Mouse (Mus musculus) left cerebral cortex, adult 18-20 months (tissue): ENCODE measurements around the gene Inpp4b. TPM values are rescaled to one million over a fixed set of nuclear protein-coding genes. Genes with fewer than 3 reads are reported as not detected.

Experiments
- DNase-seq, 2 experiments: peaks; one replicate each; pipeline ENCODE4 v3.0.0; 2021 to 2022; ENCODE audit warnings: low spot score in 2 of 2, mixed read lengths in 1 of 2
- total RNA-seq, 2 experiments: library from RNA; stranded (reverse); gene quantifications; 2 replicates each; pipeline ENCODE4 v1.2.3; 2021

The Inpp4b gene
- total RNA-seq, 2 experiments from 2014 or later, result 11.0 to 11.5 TPM

DNA sequence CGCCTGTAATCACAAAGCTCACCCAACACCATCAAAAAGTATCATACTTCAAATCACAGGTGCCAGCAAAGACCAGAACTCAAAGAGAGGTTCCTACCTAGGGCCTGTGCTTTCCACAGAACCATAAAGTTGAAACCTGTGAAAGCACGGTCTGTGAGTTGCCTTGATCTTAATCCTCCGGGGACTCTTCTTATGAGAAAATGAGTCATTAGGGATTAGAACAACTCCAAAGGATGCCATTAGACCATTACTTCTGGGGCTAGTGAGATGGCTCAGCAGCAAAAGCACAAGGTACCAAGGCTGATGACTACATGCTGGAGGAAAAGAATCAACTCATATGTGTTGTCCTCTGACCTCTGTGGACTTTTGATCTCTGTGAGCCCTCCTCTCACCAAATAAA, 121.4 kb downstream of the Inpp4b start:
- no peak for DNase-seq

DNA sequence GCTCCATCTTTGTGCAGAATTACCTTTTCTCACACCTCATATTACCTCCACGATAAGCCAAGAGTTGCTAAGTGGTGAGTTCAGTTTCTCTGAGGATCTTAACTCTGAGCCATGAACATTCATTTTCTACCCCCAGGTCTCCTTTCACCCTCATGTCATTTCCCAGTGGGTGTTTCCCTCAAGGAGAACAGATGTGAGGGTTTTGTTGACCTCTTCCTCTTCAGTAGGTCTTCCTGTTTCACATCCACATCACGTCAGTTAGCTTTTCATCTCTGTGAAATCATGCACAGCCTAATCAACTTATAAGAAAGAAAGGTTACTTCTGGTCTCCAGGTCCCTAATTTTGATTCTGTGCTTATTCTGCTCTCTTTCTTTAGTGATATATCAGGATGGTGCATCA, 124.4 kb downstream of the Inpp4b start:
- no peak for DNase-seq

DNA sequence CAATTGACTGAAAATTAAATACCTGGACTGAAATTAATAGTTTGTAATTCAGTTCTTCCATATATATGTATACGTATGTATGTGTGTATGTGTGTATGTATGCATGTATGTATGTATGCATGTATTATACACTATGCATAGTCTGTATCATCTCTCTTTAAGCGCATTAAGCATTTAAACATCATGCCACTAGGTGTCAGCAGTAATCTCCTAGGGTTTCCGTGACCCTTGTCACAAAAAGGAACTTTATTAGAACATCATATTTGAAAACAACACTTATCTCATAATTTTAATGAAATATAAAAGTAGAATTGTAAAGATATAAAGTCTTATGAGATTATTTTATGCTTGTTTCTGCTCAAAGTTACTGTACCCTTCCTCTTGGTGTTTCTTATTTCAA, 136.3 kb downstream of the Inpp4b start:
- no peak for DNase-seq

DNA sequence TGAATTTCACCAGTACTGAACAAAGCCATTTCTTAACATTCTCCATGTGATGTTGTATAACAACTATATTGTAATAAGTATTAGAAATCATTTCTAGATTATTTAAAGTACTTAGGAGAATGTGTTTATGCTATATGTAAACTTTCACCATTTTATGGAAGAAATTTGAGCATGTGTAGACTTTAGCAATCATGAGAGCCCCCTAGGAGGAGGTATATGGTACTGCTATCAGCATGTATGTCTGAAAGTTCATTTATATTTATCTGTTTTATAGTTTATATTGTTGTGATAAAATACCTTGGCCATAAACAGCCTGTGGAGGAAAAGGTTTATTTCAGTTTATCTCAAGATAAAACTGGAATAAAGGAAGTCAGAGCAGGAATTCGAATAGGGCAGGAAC, 141.5 kb downstream of the Inpp4b start:
- DNase-seq, result no peak

DNA sequence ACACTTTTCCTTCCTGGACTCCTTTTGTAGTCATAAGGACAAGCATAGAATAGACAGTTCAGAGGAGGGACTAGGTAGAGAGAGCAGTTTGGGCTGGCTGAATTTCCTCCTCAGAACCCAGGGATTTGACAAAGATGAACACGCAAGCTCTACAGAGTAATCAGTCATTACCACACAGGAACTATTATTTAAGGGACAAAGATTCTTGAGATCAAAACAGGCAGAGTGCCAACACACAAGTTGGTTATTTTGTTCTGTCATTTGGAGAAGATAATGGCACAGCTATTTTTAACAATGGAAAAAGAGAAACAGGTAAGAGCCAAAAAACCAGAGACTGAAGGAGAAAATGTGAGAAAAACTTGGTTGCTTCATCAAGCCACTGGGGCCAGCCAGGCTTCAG, 143.3 kb downstream of the Inpp4b start:
- DNase-seq, result no peak

DNA sequence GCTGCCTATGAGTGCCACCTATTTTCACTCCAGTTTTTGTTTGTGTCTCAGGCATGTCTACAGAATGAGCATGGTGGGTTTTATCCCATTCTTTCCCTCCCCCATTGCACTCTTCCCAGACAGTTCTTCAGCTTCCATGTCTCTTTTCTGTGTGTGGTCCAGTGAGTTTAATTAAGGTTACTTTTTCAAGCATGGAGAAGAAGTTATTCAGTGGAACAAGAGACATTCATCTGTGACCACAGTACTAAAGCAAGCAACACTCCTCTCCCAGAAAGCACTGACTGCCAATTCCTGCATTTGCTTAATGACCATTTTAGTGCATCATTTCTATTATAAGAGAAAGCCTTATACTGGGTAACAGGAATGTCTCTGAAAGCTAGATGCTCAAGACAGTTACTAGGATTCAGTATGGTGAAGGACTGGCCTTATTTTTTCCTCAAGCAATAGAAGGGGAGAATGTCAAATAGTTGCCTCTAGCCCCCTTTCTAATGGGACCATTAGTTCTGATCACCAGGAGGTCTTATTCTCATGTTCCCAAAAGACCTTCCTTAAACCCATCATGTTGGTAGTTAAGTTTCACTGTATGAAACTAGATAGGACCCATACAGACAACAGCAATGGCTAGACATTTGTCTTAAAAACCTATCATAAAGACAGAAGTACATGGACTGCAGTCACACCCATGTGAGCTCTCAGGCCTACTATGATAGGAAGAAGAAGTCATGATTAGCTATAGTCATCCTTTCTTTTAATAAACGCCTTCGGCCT, 147.7 kb downstream of the Inpp4b start:
- DNase-seq, result no peak

DNA sequence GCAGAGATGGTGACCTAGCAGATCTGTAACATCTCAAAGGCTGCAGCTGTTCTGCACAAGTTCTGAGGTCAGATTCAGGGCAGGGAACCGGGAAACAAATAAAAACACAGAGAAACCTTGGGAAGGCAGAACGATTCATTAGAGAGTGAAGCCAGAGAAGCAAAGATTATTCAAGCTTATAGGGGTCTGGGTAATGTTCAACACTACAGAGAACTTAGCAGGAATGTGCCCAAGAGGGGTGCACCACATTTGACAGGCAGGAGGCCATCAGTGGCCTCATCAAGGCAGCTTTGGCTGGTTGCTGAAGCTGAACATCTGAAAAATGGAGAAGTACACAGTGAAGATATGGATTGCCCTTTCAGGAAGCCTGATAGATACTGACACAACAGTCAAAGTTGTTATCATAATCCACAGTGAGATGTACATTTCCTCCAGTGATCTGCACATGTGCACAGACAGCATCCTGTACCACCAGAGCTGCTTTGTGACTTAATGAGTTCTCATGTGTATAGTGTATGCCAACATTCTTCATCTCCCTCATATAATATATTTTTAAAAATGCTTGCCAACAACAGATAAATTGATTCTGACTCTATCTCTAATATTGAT, 148.8 kb downstream of the Inpp4b start:
- no peak for DNase-seq

DNA sequence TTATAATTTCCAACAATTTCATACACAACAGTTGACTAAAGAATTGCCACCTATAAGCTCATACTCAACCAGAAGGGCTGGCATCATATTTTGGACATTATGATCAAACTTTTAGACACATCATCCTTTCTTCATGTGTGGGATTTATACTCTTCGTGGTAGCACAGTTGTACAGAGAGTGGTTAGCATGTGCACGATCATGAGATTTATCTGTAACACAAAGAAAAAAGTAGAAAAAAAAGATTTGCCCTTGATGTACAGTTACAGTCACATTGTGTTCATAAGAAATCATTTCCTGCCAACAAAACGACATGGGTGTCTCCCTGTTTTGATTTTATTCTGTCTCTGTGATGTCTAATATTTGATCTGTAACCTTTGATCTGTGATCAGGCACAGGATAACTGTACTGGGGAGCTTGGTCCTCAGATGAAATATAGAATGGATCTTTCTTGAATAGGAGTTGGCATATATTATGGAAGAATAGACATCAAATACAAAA, 149.4 kb downstream of the Inpp4b start:
- no peak for DNase-seq

DNA sequence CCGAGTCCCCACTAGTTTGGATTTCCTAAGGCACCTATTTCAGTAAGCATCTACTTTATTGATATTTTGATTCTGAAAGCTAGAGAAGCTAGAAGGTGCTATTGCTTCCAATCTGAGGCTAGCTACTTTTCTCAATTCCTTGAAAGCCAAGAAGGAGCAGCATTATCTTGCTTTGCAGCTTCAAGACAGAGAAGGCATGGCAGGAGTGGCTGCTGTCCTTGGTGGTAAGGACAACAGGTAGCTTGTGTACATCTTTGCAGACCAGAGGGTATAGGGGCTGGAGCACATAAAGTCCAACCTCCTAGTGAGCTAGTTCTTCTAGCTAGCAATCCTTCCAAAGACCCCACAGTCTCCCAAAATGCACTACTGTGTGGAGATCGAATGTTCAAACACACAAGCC, 152.5 kb downstream of the Inpp4b start:
- no peak for DNase-seq

DNA sequence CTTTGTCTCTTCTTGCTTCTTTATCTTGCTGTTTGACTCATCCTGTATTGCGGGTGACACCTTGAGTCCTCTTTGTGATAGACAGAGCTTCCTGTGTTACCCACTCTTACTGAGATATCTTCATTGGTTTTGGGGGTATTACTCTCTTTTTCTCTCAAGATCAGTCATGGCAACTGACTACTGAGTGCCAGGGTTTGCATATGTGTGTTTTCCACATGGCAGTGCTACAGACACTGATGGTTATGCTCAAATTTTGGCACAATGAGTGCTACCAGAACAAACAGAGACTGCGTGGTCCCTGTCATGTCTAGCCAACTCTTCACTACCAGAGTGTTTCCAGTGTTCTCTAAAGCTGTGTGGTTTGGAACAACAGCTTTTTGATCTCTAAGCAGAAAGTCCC, 155.3 kb downstream of the Inpp4b start:
- DNase-seq, result no peak

DNA sequence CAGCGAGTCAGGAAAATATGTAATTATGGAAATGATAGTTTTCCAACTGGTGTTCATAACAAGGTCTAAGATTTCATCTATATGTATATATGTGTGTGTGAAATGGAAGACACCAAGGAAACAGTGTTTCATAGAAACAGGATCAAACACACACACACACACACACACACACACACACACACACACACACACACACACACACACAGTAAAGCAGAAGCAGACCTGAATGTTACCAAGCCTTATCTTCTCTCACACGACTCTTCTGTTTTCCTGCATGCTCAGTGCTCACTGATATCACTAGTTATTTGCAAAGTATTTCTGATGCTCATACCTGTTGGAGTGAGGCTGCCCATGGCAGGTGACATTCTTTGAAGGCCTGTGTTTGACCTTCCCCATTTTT, 159.9 kb downstream of the Inpp4b start:
- DNase-seq, result no peak

DNA sequence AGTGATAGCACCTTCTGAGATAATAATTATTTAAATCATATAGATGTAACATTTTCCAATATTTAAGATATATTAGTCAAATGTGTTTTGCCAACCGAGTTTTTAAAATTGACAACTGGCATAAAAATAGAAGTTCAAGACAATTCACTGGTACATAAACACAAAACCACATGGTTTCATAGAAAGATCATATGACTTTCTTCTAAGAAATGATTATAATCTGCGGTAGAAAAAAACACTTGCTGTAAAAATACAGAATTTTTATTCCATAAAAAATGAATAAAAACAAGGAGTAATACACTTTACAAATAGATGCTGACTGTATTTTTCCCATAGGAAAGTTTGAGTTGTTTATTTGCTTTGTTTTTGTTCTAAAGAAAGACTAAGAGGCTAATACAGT, 160.6 kb downstream of the Inpp4b start:
- no peak for DNase-seq

DNA sequence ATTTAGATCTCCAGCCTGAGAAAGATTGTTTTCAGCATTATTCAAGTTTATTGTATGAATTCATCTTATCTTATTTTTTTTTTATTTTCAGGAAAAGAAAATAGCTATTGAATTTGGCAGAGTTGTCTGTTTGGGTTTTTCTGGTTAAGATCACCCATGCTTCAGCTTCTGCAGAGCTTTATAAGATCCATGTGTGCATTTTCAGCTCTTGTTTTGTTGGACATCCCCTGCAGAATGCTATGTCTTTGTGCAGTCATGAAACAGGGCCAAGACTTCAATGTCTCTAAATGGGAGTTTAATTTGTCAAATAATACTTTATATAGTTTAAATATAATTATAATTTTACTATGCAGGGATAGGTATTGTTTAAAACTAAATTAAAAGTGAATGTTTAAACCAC, 170.5 kb downstream of the Inpp4b start:
- DNase-seq, result no peak

DNA sequence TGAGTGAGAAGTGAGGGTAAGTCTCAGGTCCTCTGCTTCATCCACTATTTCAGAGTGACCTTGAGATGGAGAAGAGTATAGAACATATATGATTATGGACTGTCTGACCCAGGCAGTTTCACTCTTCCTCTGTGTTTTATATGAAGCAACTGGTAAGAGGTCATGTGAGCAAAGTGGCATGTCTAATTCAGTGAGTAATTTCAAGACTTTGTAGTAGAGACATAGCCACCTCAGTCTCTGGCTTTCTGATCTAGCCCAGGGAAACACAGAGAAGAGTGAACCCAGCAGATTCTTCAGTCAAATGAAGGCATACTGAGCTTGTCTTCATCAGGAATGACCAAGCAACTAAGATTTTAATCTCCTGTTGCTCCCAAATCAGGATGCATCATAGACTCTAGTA, 172.1 kb downstream of the Inpp4b start:
- no peak for DNase-seq

DNA sequence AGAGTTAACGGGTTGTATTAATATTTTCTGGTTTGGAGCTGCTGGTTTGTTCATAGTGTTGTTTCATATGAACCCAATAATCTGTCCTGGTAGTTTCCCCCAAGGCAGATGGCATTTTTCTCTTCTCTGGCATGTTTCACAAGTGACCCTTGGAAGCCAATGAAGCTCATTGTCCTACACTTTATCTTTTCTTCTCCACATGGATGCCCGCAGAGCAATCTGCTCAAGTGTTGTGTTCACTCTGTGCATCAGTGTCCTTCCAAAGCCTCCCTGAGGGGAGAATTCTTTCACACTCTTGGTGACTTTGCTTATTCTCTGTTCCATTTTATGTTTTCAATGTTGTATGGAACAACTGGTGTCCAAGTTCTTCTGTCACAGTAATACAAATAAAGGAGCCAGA, 179.7 kb downstream of the Inpp4b start:
- no peak for DNase-seq

DNA sequence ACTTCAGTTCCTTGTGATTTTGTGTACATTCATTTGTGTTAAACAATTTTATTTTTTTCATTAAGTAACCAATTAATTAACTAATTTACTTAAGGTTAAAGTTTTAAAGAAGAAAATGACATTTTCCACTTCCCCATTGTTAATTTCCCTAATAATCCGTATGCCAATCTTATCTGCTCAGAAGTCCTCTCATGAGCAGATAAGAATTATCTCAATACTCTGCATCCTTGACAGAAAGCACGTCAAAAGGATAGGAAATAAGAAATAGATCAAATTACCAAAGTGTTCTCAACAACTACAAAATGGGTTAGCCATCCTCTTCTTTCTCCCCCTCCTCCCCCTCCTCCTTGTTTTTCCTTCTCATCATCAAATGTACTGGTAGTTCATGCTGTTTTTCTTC, 182.2 kb downstream of the Inpp4b start:
- DNase-seq, result no peak

DNA sequence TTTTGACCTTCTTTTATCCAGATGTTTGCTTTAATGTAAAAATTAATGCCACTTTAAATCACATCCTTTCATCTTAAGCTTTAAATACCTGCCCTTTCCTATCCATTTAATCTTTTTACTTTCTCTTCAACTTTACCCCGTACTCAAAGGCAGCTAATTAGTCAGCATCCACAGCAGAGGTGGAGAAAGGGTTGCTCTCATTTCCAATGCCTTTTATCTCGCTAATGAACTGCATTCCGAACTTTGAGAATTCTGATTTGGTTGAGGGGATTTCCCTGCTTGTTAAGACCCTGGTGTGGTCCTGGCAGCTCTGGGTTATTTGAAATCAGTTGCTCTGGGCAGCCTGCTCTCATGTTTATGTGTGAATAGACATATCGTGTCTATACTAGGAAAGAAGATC, 185.3 kb downstream of the Inpp4b start:
- no peak for DNase-seq

DNA sequence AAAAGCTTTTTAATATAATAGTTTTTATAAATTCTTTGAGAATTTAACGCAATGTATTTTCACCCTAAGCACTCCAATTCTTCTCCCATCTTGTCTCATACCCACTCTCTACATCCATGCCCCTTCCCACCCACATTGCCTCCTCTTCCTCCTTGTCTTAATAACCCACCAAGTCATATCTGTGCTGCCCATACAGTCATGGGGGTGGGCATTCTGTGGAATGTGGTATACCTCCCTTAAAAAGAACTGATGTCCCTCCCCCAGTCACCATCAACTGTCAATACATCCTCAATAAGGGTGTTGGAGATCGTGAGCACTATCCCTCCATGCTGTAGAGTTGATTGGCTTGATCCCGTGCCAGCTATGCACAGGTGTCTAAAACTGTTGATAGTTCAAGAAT, 196.0 kb downstream of the Inpp4b start:
- DNase-seq, result no peak

DNA sequence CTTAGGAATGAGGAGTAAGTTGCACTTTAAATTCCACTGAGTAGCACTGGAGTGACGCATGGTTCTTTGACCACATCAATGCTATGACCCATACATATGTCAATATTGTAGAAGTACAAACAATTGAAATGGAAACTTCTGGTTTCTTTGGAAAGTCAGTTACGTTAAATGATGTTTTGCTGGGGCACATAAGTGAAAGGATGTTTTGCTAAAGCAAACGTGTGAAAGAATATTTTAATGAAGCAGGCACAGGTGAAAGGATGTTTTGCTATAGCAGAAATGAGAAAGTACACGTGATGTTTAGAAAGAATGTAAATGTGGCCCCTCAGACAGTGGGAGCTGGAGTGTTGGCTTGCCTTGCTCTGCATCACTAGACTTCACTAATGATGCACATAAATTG, 216.2 kb downstream of the Inpp4b start:
- DNase-seq, result no peak

DNA sequence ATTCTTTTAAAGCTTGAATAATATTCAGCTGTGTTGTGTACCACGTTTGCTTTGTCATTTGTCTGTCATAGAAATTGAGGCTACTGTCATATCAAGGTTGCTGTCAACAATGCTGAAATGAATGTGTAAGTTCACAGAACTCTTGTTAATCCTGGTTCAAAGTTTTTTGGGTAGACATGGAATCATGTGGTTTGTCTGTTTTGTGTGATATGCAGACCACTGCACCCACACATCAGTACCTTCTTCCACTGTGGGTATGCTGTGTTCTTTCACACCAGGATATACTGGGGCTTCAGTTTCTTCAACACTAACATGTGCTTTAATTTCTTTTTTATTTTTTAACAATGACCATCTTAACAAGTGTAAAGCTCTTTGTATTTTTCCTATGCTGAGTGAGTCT, 220.0 kb downstream of the Inpp4b start:
- no peak for DNase-seq

DNA sequence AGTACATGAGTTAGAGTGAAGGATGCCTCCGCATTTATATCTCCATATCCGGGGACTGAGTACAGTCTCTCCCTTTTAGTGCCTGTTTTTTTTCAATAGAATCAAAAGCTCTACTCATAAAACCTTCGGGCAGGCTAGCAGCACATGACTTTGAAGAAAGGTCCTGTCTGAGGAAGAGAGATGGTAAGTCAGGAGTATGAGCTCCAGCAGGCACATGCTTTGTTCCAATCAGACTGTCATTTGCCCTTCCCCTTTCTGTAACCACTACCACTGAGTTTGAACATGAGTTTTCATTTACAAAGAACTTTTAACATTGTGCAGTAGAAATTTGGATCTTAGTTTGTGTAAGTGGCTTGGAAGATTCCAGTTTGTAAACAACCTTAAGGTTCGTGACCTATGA, 223.1 kb downstream of the Inpp4b start:
- no peak for DNase-seq

DNA sequence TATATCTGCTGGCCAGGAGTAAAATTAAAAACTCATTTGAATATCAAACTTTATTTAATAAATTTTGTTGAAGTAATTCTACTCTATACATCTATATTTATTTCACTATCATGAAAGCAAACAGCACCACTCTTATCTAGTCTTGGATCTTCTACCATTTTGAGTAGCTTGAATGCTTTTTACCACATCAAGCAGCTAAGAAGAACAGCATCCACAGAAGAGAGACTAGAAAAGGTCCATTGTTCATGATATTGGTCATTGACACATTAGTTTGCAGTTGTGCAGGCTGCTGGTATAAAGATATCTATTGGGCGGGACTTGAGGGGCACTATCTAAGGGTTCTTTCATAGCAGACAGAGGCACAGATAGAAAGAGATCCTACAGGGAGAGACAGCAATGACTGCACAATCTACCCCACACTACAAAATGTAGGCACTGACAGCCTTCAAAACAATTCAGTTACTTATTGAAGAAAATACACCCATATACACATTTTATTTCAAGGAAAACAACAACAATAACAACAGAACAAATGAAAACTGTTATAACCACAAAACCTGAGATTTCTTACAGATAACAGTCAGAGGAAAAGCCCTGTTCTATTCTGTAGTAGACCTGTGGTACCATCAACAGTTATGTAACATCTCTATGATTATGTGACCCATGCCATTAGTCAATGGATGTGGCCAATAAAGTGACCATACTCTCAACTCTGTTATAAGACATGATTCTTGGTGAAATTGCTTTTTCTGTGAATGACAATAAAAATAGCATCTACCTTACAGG, 230.2 kb downstream of the Inpp4b start:
- DNase-seq, result no peak
